Mouse (Mus musculus) bone marrow macrophage, adult 2 months (primary cell): ENCODE results near the gene Nlrp3.

Experiments
- CTCF ChIP-seq: IDR thresholded peaks from 2 replicates; pipeline ENCODE4 v1.5.1; 2012; ENCODE audit warnings: low read depth, mild to moderate bottlenecking, low read length, moderate library complexity
- POLR2A ChIP-seq: IDR thresholded peaks from 2 replicates; pipeline ENCODE4 v1.6.1; 2012; ENCODE audit warnings: mild to moderate bottlenecking, low read depth, low read length, borderline replicate concordance

GRCm38 (mm10) chr11:59513556-59513955 is 27.8 kb upstream of the Nlrp3 start:
- TF ChIP-seq CTCF (no peak), POLR2A (no peak)
